Mouse (Mus musculus): ENCODE measurements around the gene Card10. TPM values are rescaled to one million over a fixed set of nuclear protein-coding genes. Genes with fewer than 3 reads are reported as not detected.

Card10 gene
- total RNA-seq, 1 experiment = 5.0 TPM

DNA sequence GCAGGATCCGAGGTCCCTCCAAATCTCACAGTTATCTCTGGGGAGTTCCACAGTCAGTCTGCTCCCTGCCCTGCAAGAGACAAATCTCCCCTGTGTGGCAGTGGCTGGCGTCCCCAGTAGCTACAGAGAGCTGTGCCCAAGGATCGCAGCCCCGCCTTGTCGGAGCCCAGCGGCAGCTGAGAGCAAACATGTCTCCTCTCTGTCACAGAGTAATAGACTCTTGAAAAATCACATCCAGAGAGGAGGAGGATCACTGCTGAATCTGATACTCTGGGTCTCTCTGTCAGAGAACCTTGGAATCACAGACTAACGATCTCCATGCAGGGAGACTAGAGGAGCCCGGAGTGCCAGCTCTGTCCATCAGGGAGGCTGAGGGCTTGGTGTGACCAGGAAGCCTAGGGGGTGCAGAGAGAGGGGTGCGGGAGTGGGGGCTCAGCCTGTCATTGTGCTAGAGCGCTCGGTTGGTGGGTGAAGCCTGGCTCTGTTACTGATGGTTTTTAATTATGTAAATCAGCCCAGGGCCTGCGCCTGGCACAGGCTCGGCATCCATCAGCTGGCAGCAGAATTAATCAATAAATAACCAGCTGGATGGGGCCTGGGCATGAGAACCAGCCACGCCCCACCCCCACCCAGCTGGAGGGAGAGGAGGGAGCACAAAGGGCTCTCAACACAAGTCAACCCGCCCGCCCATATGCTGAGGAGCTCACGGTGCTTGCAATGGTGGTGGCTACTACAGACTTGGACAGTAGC, 67.2 kb downstream of the Card10 start:
- DNase-seq (ENCODE audit: low read depth, low spot score) = no peak
- Histone ChIP-seq H3K9ac (ENCODE audit: insufficient read depth, low read depth, low read length, poor library complexity, severe bottlenecking) (no peak overlapping the region), H3K4me1 (ENCODE audit: control insufficient read depth in 2 of 2, insufficient read depth in 2 of 2, low read length in 2 of 2, poor library complexity in 1 of 2) (0 out of 4 replicates have a peak, but pooled peaks cover 0 to 2% of the 10 kb centered on the region in 2 experiments), H3K27ac (ENCODE audit: insufficient read depth, low read depth, low read length, poor library complexity, severe bottlenecking) (no peak overlapping the region), H3K4me3 (ENCODE audit: insufficient read depth in 1 of 2, low read depth in 1 of 2, low read length in 2 of 2, poor library complexity in 1 of 2, severe bottlenecking in 1 of 2) (no peak overlapping the region), H3K9me3 (ENCODE audit: control insufficient read depth, insufficient read depth, low read depth, low read length) (no peaks in the 10 kb centered on the region), H3K36me3 (ENCODE audit: control insufficient read depth, insufficient read depth, low read length, poor library complexity, severe bottlenecking) (no peaks in the 10 kb centered on the region)
- in situ Hi-C loops (cut with MboI; ENCODE audit: low sequenced_read_pairs in 2 of 2, unreplicated experiment in 2 of 2) = loop anchor here in 1 of 2 experiments (5.0 kb wide), 1 partner anchor 113 kb away; no protein-coding TSS in a partner anchor
- TF ChIP-seq HCFC1 (IDR thresholded peaks at IDR 0.05; ENCODE audit: borderline replicate concordance, insufficient read depth, low read length) (no peak), ZNF384 (IDR thresholded peaks at IDR 0.05; ENCODE audit: low read depth, low read length) (no peak), ZC3H11A (IDR thresholded peaks at IDR 0.05; ENCODE audit: borderline replicate concordance, low read depth, low read length) (no peak), MAFK (IDR thresholded peaks at IDR 0.05; ENCODE audit: insufficient read depth, low read depth, low read length) (no peak), CHD2 (IDR thresholded peaks at IDR 0.05; ENCODE audit: low read depth, low read length) (no peak)

DNA sequence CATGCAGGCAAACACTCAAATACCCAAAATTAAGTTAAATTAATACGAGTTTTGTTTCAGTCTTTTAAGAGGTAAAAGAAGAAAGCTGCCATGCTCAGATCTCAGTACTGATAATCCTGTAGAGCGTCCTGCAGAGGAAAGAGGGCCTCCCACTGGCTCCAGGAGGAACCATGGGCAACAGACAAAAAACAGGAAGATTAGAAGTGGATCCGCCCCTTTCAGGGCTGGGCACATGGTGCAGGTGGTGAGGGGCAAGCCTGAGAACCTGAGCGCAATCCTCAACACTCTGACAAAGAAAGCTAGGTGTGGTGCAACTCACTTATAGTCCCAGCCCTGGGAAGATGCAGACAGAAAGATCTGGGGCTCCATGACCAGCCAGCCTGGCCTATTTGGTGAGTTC, 71.0 kb downstream of the Card10 start:
- no peaks in the 10 kb centered on the region for H3K36me3 ChIP-seq (ENCODE audit: control insufficient read depth, insufficient read depth, low read length, poor library complexity, severe bottlenecking)
- in situ Hi-C loops (cut with MboI; ENCODE audit: low sequenced_read_pairs in 2 of 2, unreplicated experiment in 2 of 2) = no loop called here
- no peak overlapping the region for H3K27ac ChIP-seq (ENCODE audit: insufficient read depth, low read depth, low read length, poor library complexity, severe bottlenecking)
- no peak overlapping the region for H3K4me3 ChIP-seq (ENCODE audit: insufficient read depth in 1 of 2, low read depth in 1 of 2, low read length in 2 of 2, poor library complexity in 1 of 2, severe bottlenecking in 1 of 2)
- DNase-seq (ENCODE audit: low read depth, low spot score) = no peak
- H3K4me1 ChIP-seq (ENCODE audit: control insufficient read depth in 2 of 2, insufficient read depth in 2 of 2, low read length in 2 of 2, poor library complexity in 1 of 2) = 0 out of 4 replicates have a peak, but pooled peaks cover 0 to 2% of the 10 kb centered on the region in 2 experiments
- no peak overlapping the region for H3K9ac ChIP-seq (ENCODE audit: insufficient read depth, low read depth, low read length, poor library complexity, severe bottlenecking)
- no peak for TF ChIP-seq CHD2 (IDR thresholded peaks at IDR 0.05; ENCODE audit: low read depth, low read length)
- TF ChIP-seq HCFC1 (IDR thresholded peaks at IDR 0.05; ENCODE audit: borderline replicate concordance, insufficient read depth, low read length) = no peak
- H3K9me3 ChIP-seq (ENCODE audit: control insufficient read depth, insufficient read depth, low read depth, low read length) = no peaks in the 10 kb centered on the region

DNA sequence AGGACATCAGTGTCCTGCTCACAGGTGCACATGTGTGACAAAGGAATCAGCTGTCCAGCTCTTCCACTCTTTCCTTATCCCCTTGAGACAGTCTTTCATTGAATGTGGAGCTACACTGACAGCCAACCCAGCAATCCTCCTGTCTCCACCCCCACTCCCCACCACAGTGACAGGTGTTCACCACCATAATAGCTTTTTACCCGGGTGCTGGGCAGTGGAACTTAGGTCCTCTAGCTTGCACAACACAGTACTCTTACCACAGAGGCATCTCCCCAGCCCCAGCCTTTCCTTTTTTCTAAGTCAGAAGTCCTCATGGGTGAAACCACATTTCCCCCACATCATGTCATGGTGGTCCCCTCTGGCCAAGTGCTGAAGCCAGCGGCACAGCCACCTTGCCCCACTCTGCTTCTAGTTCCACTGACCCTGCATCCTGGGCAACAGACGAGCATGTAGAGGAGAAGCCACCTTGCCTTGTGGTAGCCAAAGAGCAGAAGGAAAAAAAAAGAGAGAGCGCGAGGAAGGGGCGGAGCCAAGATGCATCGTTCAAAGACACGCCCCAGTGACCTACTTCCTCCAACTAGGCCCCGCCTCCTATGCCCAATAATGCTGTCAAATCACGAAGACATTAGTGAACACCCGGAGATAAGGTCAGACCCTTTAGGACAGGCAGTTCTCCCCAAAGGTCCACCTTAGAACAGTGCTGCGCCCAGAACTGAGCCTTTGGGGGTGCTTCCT, 72.4 kb downstream of the Card10 start:
- H3K4me1 ChIP-seq (ENCODE audit: control insufficient read depth in 2 of 2, insufficient read depth in 2 of 2, low read length in 2 of 2, poor library complexity in 1 of 2) = no peaks in the 10 kb centered on the region
- in situ Hi-C loops (cut with MboI; ENCODE audit: low sequenced_read_pairs in 2 of 2, unreplicated experiment in 2 of 2) = no loop called here

DNA sequence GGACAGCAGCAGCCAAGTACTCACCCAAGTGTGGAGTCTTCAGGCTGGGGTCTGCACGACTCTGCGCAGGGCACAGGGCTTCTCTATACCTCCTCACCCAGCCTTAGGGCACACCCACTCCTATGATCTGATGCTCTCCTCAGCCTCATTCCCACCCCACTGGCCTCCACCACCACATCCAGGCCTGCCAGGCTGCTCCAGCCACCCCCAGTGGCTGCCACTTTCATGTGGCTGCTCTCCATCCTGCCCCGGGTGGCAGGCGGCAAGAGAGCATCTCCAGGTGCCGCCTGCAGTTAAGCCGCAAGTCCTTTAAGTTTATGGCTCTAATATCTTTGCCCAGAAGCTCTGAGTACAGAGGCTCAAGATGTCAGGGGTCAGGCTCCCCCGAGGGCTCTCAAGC, 76.1 kb downstream of the Card10 start:
- in situ Hi-C loops (cut with MboI; ENCODE audit: low sequenced_read_pairs in 2 of 2, unreplicated experiment in 2 of 2) = no loop called here
- H3K4me3 ChIP-seq (ENCODE audit: insufficient read depth in 1 of 2, low read depth in 1 of 2, low read length in 2 of 2, poor library complexity in 1 of 2, severe bottlenecking in 1 of 2) = no peak overlapping the region
- TF ChIP-seq MAFK (IDR thresholded peaks at IDR 0.05; ENCODE audit: insufficient read depth, low read depth, low read length) (no peak), HCFC1 (IDR thresholded peaks at IDR 0.05; ENCODE audit: borderline replicate concordance, insufficient read depth, low read length) (no peak), ZNF384 (IDR thresholded peaks at IDR 0.05; ENCODE audit: low read depth, low read length) (no peak), CHD2 (IDR thresholded peaks at IDR 0.05; ENCODE audit: low read depth, low read length) (no peak), ZC3H11A (IDR thresholded peaks at IDR 0.05; ENCODE audit: borderline replicate concordance, low read depth, low read length) (no peak)
- H3K9ac ChIP-seq (ENCODE audit: insufficient read depth, low read depth, low read length, poor library complexity, severe bottlenecking) = no peak overlapping the region
- no peak for DNase-seq (ENCODE audit: low read depth, low spot score)
- H3K4me1 ChIP-seq (ENCODE audit: control insufficient read depth in 2 of 2, insufficient read depth in 2 of 2, low read length in 2 of 2, poor library complexity in 1 of 2) = no peaks in the 10 kb centered on the region
- H3K36me3 ChIP-seq (ENCODE audit: control insufficient read depth, insufficient read depth, low read length, poor library complexity, severe bottlenecking) = no peaks in the 10 kb centered on the region
- H3K9me3 ChIP-seq (ENCODE audit: control insufficient read depth, insufficient read depth, low read depth, low read length) = no peaks in the 10 kb centered on the region
- no peak overlapping the region for H3K27ac ChIP-seq (ENCODE audit: insufficient read depth, low read depth, low read length, poor library complexity, severe bottlenecking)

More for the DNA sequence above, 72.4 kb downstream of the Card10 start:
- no peak overlapping the region for H3K9ac ChIP-seq (ENCODE audit: insufficient read depth, low read depth, low read length, poor library complexity, severe bottlenecking)
- no peak overlapping the region for H3K27ac ChIP-seq (ENCODE audit: insufficient read depth, low read depth, low read length, poor library complexity, severe bottlenecking)
- H3K36me3 ChIP-seq (ENCODE audit: control insufficient read depth, insufficient read depth, low read length, poor library complexity, severe bottlenecking) = no peaks in the 10 kb centered on the region
- H3K4me3 ChIP-seq (ENCODE audit: insufficient read depth in 1 of 2, low read depth in 1 of 2, low read length in 2 of 2, poor library complexity in 1 of 2, severe bottlenecking in 1 of 2) = peak overlapping the region in 1 of 2 experiments; percentile 32; a peak in 1 of 4 replicates
- TF ChIP-seq CHD2 (IDR thresholded peaks at IDR 0.05; ENCODE audit: low read depth, low read length) (no peak), MAFK (IDR thresholded peaks at IDR 0.05; ENCODE audit: insufficient read depth, low read depth, low read length) (no peak), ZNF384 (IDR thresholded peaks at IDR 0.05; ENCODE audit: low read depth, low read length) (peak; percentile 87)
- no peaks in the 10 kb centered on the region for H3K9me3 ChIP-seq (ENCODE audit: control insufficient read depth, insufficient read depth, low read depth, low read length)
- no peak for DNase-seq (ENCODE audit: low read depth, low spot score)

Other genes with a start within 250 kb of the Card10 start
- gene Rac2, start 230.3 kb downstream of the Card10 start, total RNA-seq (2012; rRNA removed) = 2.6 and 2.9 TPM in 2 replicates
- 2.3 and 2.7 TPM in 2 replicates for gene Cyth4, start 206.0 kb downstream of the Card10 start, total RNA-seq (2012; rRNA removed)
- gene Elfn2, start 84.3 kb downstream of the Card10 start, total RNA-seq (2012; rRNA removed) = 0.09 and 0.53 TPM in 2 replicates
- 7.3 and 11.7 TPM in 2 replicates for gene Mfng, start 29.6 kb downstream of the Card10 start, total RNA-seq (2012; rRNA removed)
- 4.7 and 8.3 TPM in 2 replicates for gene Cdc42ep1, start 39.6 kb upstream of the Card10 start, total RNA-seq (2012; rRNA removed)
- 4.2 TPM in 1 of 2 replicates, not detected in the other for gene Lgals2, start 52.5 kb upstream of the Card10 start, total RNA-seq (2012; rRNA removed)
- gene Gga1, start 74.1 kb upstream of the Card10 start, total RNA-seq (2012; rRNA removed) = 18.4 and 23.3 TPM in 2 replicates
- gene Gm49510, start 96.6 kb upstream of the Card10 start, total RNA-seq (2012; rRNA removed) = 0.11 TPM in 1 of 2 replicates, not detected in the other
- 10.5 and 17.3 TPM in 2 replicates for gene Sh3bp1, start 96.7 kb upstream of the Card10 start, total RNA-seq (2012; rRNA removed)
- gene Pdxp, start 110.9 kb upstream of the Card10 start, total RNA-seq (2012; rRNA removed) = 15.8 and 19.7 TPM in 2 replicates
- 541 and 1,081 TPM in 2 replicates for gene Lgals1, start 123.7 kb upstream of the Card10 start, total RNA-seq (2012; rRNA removed)
- gene Nol12, start 131.9 kb upstream of the Card10 start, total RNA-seq (2012; rRNA removed) = 26.1 and 26.6 TPM in 2 replicates
- gene Triobp, start 144.7 kb upstream of the Card10 start, total RNA-seq (2012; rRNA removed) = 30.6 and 33.8 TPM in 2 replicates
- 39.9 and 41.0 TPM in 2 replicates for gene H1f0, start 225.4 kb upstream of the Card10 start, total RNA-seq (2012; rRNA removed)
- not detected in 2 replicates for gene Galr3, start 238.8 kb upstream of the Card10 start, total RNA-seq (2012; rRNA removed)